Mouse (Mus musculus) Patski (cell line): ENCODE measurements around the gene Sit1. TPM values are rescaled to one million over a fixed set of nuclear protein-coding genes. Genes with fewer than 3 reads are reported as not detected.

Experiments used
- ATAC-seq: fragments of 100-300 bp; one replicate; pipeline ENCODE4 v1.8.0; 2021
- CTCF ChIA-PET: fragments of 350-600 bp; sonication (Branson Sonifier 250); formaldehyde crosslinking; loops from one replicate; lab custom pipeline; 2022; ENCODE audit warnings: inconsistent platforms; lab: Charles Lee
- POLR2A ChIA-PET: fragments of 350-600 bp; sonication (Branson Sonifier 250); formaldehyde crosslinking; loops from one replicate; lab custom pipeline; 2022; ENCODE audit warnings: antibody characterized with exemption, inconsistent platforms; lab: Charles Lee
- DNase-seq: peaks from one replicate; pipeline ENCODE4 v3.0.0-alpha.2; 2011; ENCODE audit warnings: low read depth, low spot score
- H3K27me3 ChIP-seq: fragments of 371-371 bp; one replicate; pipeline ENCODE4 v1.5.1; 2021
- CTCF ChIP-seq: fragments of 100-300 bp; IDR thresholded peaks from one replicate; pipeline ENCODE4 v1.5.1; 2021
- in situ Hi-C: fragments of 300-500 bp; cut with MboI; formaldehyde crosslinking; loops from 3 replicates; pipeline ENCODE4 v1.11.1; 2018; ENCODE audit warnings: low pct_unique_long_range_greater_than_20kb, mixed read lengths
- polyA plus RNA-seq: library from polyadenylated mRNA; unstranded; gene quantifications from one replicate; pipeline ENCODE4 v1.2.3, GENCODE M21; 2021

Sit1 gene
- polyA plus RNA-seq, 1 experiment from 2014 or later: not detected

DNA sequence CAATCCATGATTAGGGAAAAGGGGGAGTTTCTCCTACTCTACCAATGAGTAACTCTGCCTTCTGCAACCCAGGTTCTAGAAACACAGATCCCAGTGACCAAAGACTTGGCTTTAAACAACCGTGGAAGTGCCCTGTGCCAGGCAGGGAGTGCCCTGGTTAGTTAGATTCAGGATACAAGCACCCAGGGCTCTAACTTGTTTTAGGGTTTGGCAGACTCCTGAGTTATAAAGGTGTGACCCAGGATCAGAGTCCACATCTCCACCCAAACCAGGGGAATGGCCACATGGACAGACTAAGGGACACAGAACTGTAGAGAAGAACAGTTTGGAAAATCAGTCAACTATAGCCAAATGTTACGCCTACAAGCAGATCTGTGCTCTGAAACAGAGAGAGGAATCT is 19.5 kb upstream of the Sit1 start:
- ATAC-seq (no peak), DNase-seq (no peak)
- TF ChIP-seq CTCF: no peak
- H3K27me3 ChIP-seq: no peaks in the 10 kb centered on the region
- ChIA-PET POLR2A (no interaction called here), CTCF (no interaction called here)
- in situ Hi-C loops: no loop called here

- no peaks in the 10 kb centered on the region for H3K27me3 ChIP-seq
- no peak for DNase-seq
Observed at GRCm38 (mm10) chr4:43499407-43500333, 16.1 kb upstream of the Sit1 start, which contains the start of gene Arhgef39. Arhgef39 (minus strand) TSS chr4:43499695.

GRCm38 (mm10) chr4:43498983-43499382 is 15.4 kb upstream of the Sit1 start:
- no peaks in the 10 kb centered on the region for H3K27me3 ChIP-seq
- in situ Hi-C loops: no loop called here
- POLR2A ChIA-PET: interaction anchor here (1.0 to 1.2 kb wide), 2 partner anchors 62 to 80 kb away, joined by 3 to 4 read pairs; no protein-coding TSS in a partner anchor
- no peak for TF ChIP-seq CTCF
- ATAC-seq (no peak), DNase-seq (no peak)
- CTCF ChIA-PET: interaction anchor here (1.1 to 1.7 kb wide), 4 partner anchors 8 to 66 kb away, joined by 3 to 4 read pairs (median 4); partner anchors contain the start of gene Car9

More at GRCm38 (mm10) chr4:43499407-43500333, 16.1 kb upstream of the Sit1 start, which contains the start of gene Arhgef39:
- ChIA-PET CTCF (interaction anchor here (0.8 to 1.7 kb wide), 4 partner anchors 8 to 31 kb away, joined by 3 to 4 read pairs (median 4); partner anchors contain the start of gene Car9), POLR2A (interaction anchor here (1.2 kb wide), 1 partner anchor 61 kb away, joined by 4 read pairs; no protein-coding TSS in a partner anchor)
- no peak for TF ChIP-seq CTCF
- in situ Hi-C loops: no loop called here
- ATAC-seq: peak; percentile 44

- DNase-seq: no peak
- CTCF ChIA-PET: interaction anchor here (1.3 kb wide), 1 partner anchor 67 kb away, joined by 4 read pairs; no protein-coding TSS in a partner anchor
- POLR2A ChIA-PET: interaction anchor here (1.0 kb wide), 1 partner anchor 81 kb away, joined by 3 read pairs; no protein-coding TSS in a partner anchor
- no peak for TF ChIP-seq CTCF
- ATAC-seq: no peak
- no peaks in the 10 kb centered on the region for H3K27me3 ChIP-seq
- in situ Hi-C loops: no loop called here
Observed at GRCm38 (mm10) chr4:43497946-43498345, 14.4 kb upstream of the Sit1 start.

DNA sequence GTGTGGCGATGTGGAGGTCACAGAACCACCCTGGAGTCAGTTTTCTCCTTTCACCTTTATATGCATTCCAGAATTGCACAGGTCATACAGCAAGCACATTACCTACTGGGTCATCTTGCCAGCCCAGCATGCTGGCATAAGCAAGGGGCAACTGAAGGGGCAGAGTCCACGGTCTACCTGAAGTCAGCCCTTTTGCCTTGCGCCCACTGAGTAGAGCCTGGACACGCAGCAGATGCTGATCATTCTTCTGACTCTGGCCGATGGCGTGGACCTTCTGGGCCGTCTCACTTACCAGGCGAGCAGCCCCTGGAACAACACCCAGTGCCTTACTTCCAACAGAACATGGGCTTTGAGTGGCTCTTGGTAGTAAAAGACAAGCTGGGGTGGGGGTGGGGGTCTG is 13.9 kb upstream of the Sit1 start:
- ChIA-PET CTCF (interaction anchor here (1.3 kb wide), 1 partner anchor 68 kb away, joined by 4 read pairs; no protein-coding TSS in a partner anchor), POLR2A (interaction anchor here (1.0 kb wide), 1 partner anchor 22 kb away, joined by 3 read pairs; no protein-coding TSS in a partner anchor)
- no peak for DNase-seq
- no peaks in the 10 kb centered on the region for H3K27me3 ChIP-seq
- in situ Hi-C loops: no loop called here
- TF ChIP-seq CTCF: no peak
- ATAC-seq: no peak

DNA sequence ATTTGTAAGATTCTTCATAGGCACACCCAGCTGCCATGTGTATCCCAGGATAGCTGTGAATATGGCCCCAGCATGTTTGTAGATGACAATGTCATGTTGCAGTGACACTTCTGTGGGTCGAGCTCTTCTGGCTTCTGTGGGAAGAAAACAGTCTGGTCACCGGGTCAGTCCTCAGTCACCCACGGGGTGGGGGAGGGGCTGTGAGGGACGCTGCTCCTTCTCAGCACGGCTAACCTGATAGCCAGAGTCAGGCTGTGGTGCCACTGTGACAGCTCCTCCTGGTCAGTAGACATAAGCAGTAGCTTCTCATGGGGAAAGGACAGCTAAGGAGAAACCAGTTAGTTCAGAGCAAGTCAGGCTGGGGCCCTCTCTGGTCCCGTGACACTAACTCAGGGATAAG is 13.1 kb upstream of the Sit1 start:
- in situ Hi-C loops: no loop called here
- no peak for ATAC-seq
- H3K27me3 ChIP-seq: no peaks in the 10 kb centered on the region
- ChIA-PET POLR2A (interaction anchor here (1.0 kb wide), 1 partner anchor 23 kb away, joined by 3 read pairs; no protein-coding TSS in a partner anchor), CTCF (no interaction called here)
- DNase-seq: no peak
- no peak for TF ChIP-seq CTCF

DNA sequence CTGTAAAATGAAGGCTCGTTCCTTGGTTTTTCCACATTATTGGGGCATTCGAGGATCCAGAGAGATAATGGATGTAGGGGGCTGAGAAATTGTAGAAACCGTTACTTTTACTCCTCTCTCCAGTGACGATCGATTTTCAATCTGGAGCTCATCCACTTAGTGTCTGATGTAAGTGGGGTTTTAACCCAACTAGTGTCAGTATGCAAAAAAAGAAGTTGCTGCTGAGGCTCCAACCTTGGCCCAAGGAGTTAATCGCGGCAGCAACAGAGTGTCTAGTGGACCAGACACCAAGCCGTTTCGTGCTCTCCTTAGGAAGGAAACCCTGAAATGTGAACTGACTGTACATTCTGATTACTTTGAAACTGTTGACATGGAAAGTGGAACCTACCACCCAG is 10.3 kb upstream of the Sit1 start:
- H3K27me3 ChIP-seq: no peaks in the 10 kb centered on the region
- ChIA-PET CTCF (no interaction called here), POLR2A (interaction anchor here (0.6 to 1.0 kb wide), 3 partner anchors 13 to 85 kb away, joined by 3 to 4 read pairs (median 3); partner anchors contain the start of gene Car9)
- ATAC-seq: no peak
- no peak for DNase-seq
- in situ Hi-C loops: no loop called here
- TF ChIP-seq CTCF: no peak

DNA sequence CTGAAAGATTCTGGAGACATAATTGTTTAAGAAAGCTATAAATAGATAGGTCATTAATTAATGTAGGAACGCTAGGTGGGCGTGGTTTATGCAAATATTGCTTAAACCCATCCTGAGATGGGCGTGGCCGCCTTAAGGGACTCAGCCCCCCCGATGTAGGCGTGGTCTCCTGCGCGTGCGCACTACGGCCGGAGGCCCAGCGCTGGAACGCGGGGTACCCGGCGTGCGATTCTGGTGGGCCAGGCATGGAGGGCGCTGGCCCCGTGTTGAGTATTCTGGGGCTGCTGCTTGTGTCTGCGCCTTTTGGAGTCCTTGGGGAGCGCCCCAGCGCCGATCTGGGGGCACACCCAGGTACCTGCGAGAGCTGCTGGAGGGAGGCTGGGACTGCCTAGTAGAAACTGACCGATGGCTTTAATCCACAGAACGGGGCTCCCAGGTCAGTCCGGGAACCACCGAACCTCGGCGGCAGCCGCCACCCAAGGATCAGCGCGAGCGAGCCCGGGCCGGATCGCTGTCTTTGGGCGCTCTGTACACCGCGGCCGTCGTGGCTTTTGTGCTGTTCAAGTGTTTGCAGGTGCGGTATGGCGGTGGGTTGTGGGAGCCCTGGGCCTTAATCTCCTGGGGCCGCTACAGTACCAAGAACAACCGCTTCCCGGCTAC is 9.8 kb upstream of the Sit1 start:
- no peaks in the 10 kb centered on the region for H3K27me3 ChIP-seq
- CTCF ChIA-PET: interaction anchor here (1.2 to 1.8 kb wide), 3 partner anchors 14 to 69 kb away, joined by 3 to 5 read pairs (median 3); partner anchors contain the start of genes Creb3 and Tln1
- ATAC-seq (peak; percentile 53), DNase-seq (peak; percentile 85)
- in situ Hi-C loops: no loop called here
- no peak for TF ChIP-seq CTCF
- POLR2A ChIA-PET: interaction anchor here (0.6 to 1.0 kb wide), 5 partner anchors 13 to 511 kb away, joined by 3 to 6 read pairs (median 3); partner anchors contain the start of gene Car9

DNA sequence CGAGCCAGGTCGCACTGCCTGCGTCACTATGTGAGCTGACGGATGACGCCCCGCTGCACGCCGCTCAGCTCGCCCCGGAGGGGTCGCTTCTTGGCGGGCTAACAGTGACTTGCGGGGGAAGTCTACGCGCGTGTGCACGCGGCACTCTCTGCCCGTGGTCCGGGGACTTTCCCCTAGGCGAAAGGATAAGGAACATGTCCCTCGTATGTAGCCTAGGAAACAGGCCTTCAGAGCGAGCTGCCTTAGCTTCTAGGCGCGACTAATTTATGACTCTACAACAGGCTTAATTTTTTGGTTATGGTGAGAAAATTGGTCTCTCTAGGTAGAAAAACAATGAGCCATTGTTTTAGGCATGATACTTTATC is 9.3 kb upstream of the Sit1 start, which contains the start of gene Ccdc107:
Gene Ccdc107, plus strand, starts transcription at position 80 of the 365 bp plus-strand sequence.
- TF ChIP-seq CTCF: no peak
- ATAC-seq (peak; percentile 94), DNase-seq (no peak)
- H3K27me3 ChIP-seq: no peaks in the 10 kb centered on the region
- ChIA-PET CTCF (interaction anchor here (1.2 to 1.8 kb wide), 3 partner anchors 14 to 70 kb away, joined by 3 to 5 read pairs (median 3); partner anchors contain the start of genes Creb3 and Tln1), POLR2A (interaction anchor here (0.6 to 1.0 kb wide), 3 partner anchors 73 to 511 kb away, joined by 3 to 6 read pairs (median 3); no protein-coding TSS in a partner anchor)
- in situ Hi-C loops: no loop called here
